Mouse (Mus musculus) megakaryocyte, embryonic 14.5 days (primary cell): Measurements from ENCODE around the gene Gm36864.

Source experiments
- FLI1 ChIP-seq: IDR thresholded peaks from 2 replicates; pipeline ENCODE4 v1.6.1; 2012; ENCODE audit warnings: low read length, inconsistent platforms, mixed read lengths
- GATA1 ChIP-seq: IDR thresholded peaks from 3 replicates; pipeline ENCODE4 v1.6.1; 2012; ENCODE audit warnings: mixed read lengths, low read length, inconsistent platforms, borderline replicate concordance

DNA sequence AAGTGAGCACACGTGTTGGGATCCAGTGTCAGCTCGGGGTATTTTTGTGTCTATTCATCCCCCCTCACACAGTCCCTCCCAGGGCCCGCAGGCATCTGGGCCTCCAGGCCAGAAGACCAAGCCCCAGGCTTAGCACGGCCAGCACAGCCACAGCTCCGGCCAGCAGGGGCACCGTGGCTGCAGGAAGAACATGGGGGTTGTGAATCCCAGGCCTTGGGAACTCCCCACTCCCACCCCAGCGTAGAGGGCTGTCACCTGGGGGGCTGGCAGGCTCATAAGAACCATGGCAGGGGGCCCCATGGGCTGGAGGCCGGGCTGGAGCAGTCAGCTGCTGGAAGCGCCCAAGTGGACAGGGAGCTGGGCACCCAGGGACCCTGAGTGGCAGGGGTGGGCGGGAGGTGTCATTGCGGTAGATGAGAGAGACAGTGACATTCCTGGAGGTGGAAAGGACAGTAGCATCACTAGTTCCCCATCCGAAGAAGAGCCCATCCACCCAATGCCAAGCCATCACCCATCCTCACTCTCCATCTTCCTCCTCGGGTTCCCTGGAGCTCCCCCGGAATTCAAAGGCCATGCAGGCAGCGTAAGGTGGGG lies 17.1 kb downstream of the Gm36864 start:
- no peak for TF ChIP-seq GATA1
- TF ChIP-seq FLI1 = no peak
